Comparison of ENCODE assay signal across 10 mouse cellular contexts in the genomic region with DNA sequence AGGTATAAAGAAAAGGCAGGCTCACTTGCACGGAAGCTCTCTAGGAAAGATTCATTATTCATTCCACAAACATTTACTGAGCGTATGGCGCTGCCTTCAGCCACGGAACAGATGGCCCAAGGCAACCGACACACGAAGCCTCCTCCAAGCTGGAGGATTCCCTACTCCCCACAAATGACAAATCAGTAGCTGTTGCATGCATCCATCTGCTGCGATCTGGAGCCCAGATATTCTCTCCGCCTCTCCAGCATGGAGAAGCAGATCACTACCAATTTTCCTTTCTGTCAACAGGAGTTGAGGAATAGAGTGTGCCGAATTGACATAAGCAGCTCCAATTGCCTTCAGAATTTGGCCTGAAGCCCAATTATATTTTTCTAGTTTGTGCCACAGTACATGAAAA.
DNase-seq lines count a peak whose midpoint lies in the region; ATAC-seq and TF ChIP-seq lines count a peak whose summit lies in the region.
"Had no signal": no experiment of that assay in that cellular context is flagged by ENCODE, and none has a peak within 500 bp of the region (broad histone marks: within the 10 kb centered on the region; RNA-seq: fewer than 3 reads in every experiment).

No protein-coding gene starts in this region.

- H3K4me3 ChIP-seq in lung, postnatal 0 days (ENCODE audit: low read depth, low read length), result no peak overlapping the region
- no peak overlapping the region for H3K4me3 ChIP-seq in liver, postnatal 0 days (ENCODE audit: low read depth, low read length)
- H3K4me3 ChIP-seq: heart, embryonic 12.5 days had no signal

- H3K27me3 ChIP-seq in lung, postnatal 0 days (replicated peaks; ENCODE audit: insufficient read depth, low read length), result no peaks in the 10 kb centered on the region
- no peaks in the 10 kb centered on the region for H3K27me3 ChIP-seq in liver, postnatal 0 days (ENCODE audit: insufficient read depth, low read length)
- H3K27me3 ChIP-seq: heart, embryonic 12.5 days had no signal

- 52% methylated on average over 9 of the region's 9 CpGs for WGBS in lung, postnatal 0 days
- WGBS in liver, postnatal 0 days (ENCODE audit: insufficient replicate concordance), result 81% methylated on average over 9 of the region's 9 CpGs

- no peak overlapping the region for H3K4me2 ChIP-seq in lung, postnatal 0 days (replicated peaks; ENCODE audit: low read depth, low read length)
- H3K4me2 ChIP-seq in liver, postnatal 0 days (ENCODE audit: low read depth, low read length), result no peak overlapping the region
- H3K4me2 ChIP-seq: heart, embryonic 12.5 days had no signal

- TF ChIP-seq EP300 in lung, postnatal 0 days (IDR thresholded peaks at IDR 0.05), result no peak
- TF ChIP-seq EP300 in liver, postnatal 0 days (IDR thresholded peaks at IDR 0.05; ENCODE audit: low read depth), result no peak

- no peak overlapping the region for H3K27ac ChIP-seq in lung, postnatal 0 days (ENCODE audit: low read length)
- no peak overlapping the region for H3K27ac ChIP-seq in liver, postnatal 0 days (ENCODE audit: low read depth)

- no peak for ATAC-seq in lung, postnatal 0 days
- ATAC-seq in frontal cortex, adult (ENCODE audit: low TSS enrichment), result peak; percentile 95
- no peak for ATAC-seq in liver, postnatal 0 days

- H3K4me1 ChIP-seq in lung, postnatal 0 days (ENCODE audit: insufficient read depth, low read depth, low read length), result no peaks in the 10 kb centered on the region
- no peaks in the 10 kb centered on the region for H3K4me1 ChIP-seq in liver, postnatal 0 days (ENCODE audit: insufficient read depth)
- H3K4me1 ChIP-seq: heart, embryonic 12.5 days had no signal

- no peak overlapping the region for H3K9ac ChIP-seq in lung, postnatal 0 days (replicated peaks; ENCODE audit: low read depth)
- no peak overlapping the region for H3K9ac ChIP-seq in liver, postnatal 0 days (replicated peaks)
- H3K9ac ChIP-seq: heart, embryonic 12.5 days had no signal

- no peak for TF ChIP-seq CTCF in lung, postnatal 0 days (IDR thresholded peaks at IDR 0.05)
- no peak for TF ChIP-seq CTCF in liver, postnatal 0 days (IDR thresholded peaks at IDR 0.05; ENCODE audit: low read depth)

- no peaks in the 10 kb centered on the region for H3K36me3 ChIP-seq in lung, postnatal 0 days (ENCODE audit: insufficient read depth, low read length)
- no peaks in the 10 kb centered on the region for H3K36me3 ChIP-seq in liver, postnatal 0 days (replicated peaks; ENCODE audit: insufficient read depth, low read length)
- H3K36me3 ChIP-seq: heart, embryonic 12.5 days had no signal

- DNase-seq in lung, postnatal 0 days (ENCODE audit: low spot score), result peak; percentile 14
- no peak for DNase-seq in lung, adult 18-20 months
- DNase-seq in layer of hippocampus, postnatal 25 days (ENCODE audit: extremely low spot score in 1 of 2, low spot score in 1 of 2), result peak; percentile 50 to 54
- DNase-seq in right cerebral cortex, postnatal 4 days, result peak; percentile 47
- no peak for DNase-seq in liver, postnatal 0 days
- no peak for DNase-seq in kidney, postnatal 36 days
- DNase-seq in thymus, postnatal 0 days (ENCODE audit: low spot score), result no peak
- DNase-seq: kidney, adult 9 months had no signal

- no peaks in the 10 kb centered on the region for H3K9me3 ChIP-seq in lung, postnatal 0 days (ENCODE audit: low read length)
- H3K9me3 ChIP-seq in liver, postnatal 0 days (ENCODE audit: low read length), result no peaks in the 10 kb centered on the region
- H3K9me3 ChIP-seq: heart, embryonic 12.5 days had no signal

Comparison
In these comparisons a context has a peak if more than half of its experiments do, and no peak if none do; other contexts are left out.
1. DNase-seq: peak in lung, postnatal 0 days (single experiment), layer of hippocampus, postnatal 25 days (2 of 2) and right cerebral cortex, postnatal 4 days (single experiment); none in lung, adult 18-20 months (0 of 2), liver, postnatal 0 days (single experiment), kidney, postnatal 36 days (0 of 2) and thymus, postnatal 0 days (single experiment).